In genomic region chr8:120364093-120364725, GRCm38 (mm10) we compare ENCODE assay signal across 8 mouse cellular contexts.
A peak's percentile ranks its signal among the peaks of the same experiment; 100 is the strongest.
DNase-seq lines count a peak whose midpoint lies in the region; ATAC-seq and TF ChIP-seq lines count a peak whose summit lies in the region.

No protein-coding gene starts in this region.

- peak overlapping the region; percentile 42 for H3K27ac ChIP-seq in liver, adult 2 months (replicated peaks; ENCODE audit: insufficient read depth, low read depth, low read length)
- 0 out of 2 replicates have a peak overlapping the region, but pooled peaks have one; percentile 29 for H3K27ac ChIP-seq in neural tube, embryonic 13.5 days (replicated peaks)
- no peak overlapping the region for H3K27ac ChIP-seq in midbrain, embryonic 13.5 days

- 47% methylated on average over 7 of the region's 7 CpGs for WGBS in liver, adult 2 months
- 40% methylated on average over 7 of the region's 7 CpGs for WGBS in neural tube, embryonic 13.5 days
- 46% methylated on average over 7 of the region's 7 CpGs for WGBS in midbrain, embryonic 13.5 days

- H3K4me3 ChIP-seq in liver, adult 2 months (ENCODE audit: insufficient read depth, low read depth, low read length) = no peak overlapping the region
- no peak overlapping the region for H3K4me3 ChIP-seq in neural tube, embryonic 13.5 days
- H3K4me3 ChIP-seq in midbrain, embryonic 13.5 days (replicated peaks) = no peak overlapping the region

- H3K79me2 ChIP-seq in liver, adult 2 months (ENCODE audit: control insufficient read depth, insufficient read depth, low read length) = no peaks in the 10 kb centered on the region

- intact Hi-C loops in heart, postnatal 10 days (cut with DNase I) = loop anchor here (2.0 to 5.0 kb wide), 2 partner anchors 82 to 185 kb away; no protein-coding TSS in a partner anchor

- TF ChIP-seq POLR2A in liver, adult 2 months (IDR thresholded peaks at IDR 0.05; ENCODE audit: extremely low read depth, insufficient read depth, low read length) = no peak

- peak; percentile 78 for TF ChIP-seq CTCF in liver, adult 2 months (IDR thresholded peaks at IDR 0.05; ENCODE audit: low read depth, low read length)

- H3K4me2 ChIP-seq in neural tube, embryonic 13.5 days = no peak overlapping the region
- H3K4me2 ChIP-seq in midbrain, embryonic 13.5 days (replicated peaks) = no peak overlapping the region

- no peak overlapping the region for H3K9ac ChIP-seq in liver, adult 2 months (ENCODE audit: low read depth, low read length)
- no peak overlapping the region for H3K9ac ChIP-seq in neural tube, embryonic 13.5 days
- no peak overlapping the region for H3K9ac ChIP-seq in midbrain, embryonic 13.5 days (replicated peaks)

- H3K4me1 ChIP-seq in liver, adult 2 months (ENCODE audit: control insufficient read depth, insufficient read depth, low read length) = peaks cover 20% of the 10 kb centered on the region
- H3K4me1 ChIP-seq in neural tube, embryonic 13.5 days (replicated peaks) = peaks cover 78% of the 10 kb centered on the region
- peaks cover 43% of the 10 kb centered on the region for H3K4me1 ChIP-seq in midbrain, embryonic 13.5 days (replicated peaks)

- no peaks in the 10 kb centered on the region for H3K9me3 ChIP-seq in neural tube, embryonic 13.5 days
- H3K9me3 ChIP-seq in midbrain, embryonic 13.5 days = no peaks in the 10 kb centered on the region

- DNase-seq in layer of hippocampus, adult 9-11 months = peak; percentile 45
- no peak for DNase-seq in layer of hippocampus, postnatal 14 days (ENCODE audit: low spot score in 2 of 2)
- DNase-seq in adrenal gland, postnatal 14 days = peak; percentile 77
- DNase-seq in heart, postnatal 10 days = peak; percentile 38 to 70
- DNase-seq in liver, adult 2 months (ENCODE audit: extremely low read depth, low read depth, low spot score) = no peak
- no peak for DNase-seq in right cerebral cortex, adult 18-20 months

- H3K27me3 ChIP-seq in liver, adult 2 months (ENCODE audit: control insufficient read depth, insufficient read depth, low read length) = no peaks in the 10 kb centered on the region
- H3K27me3 ChIP-seq in neural tube, embryonic 13.5 days = no peaks in the 10 kb centered on the region
- H3K27me3 ChIP-seq in midbrain, embryonic 13.5 days = no peaks in the 10 kb centered on the region; the same call in 1 of the 2 replicates

- ATAC-seq in neural tube, embryonic 13.5 days (ENCODE audit: low read depth) = no peak
- ATAC-seq in midbrain, embryonic 13.5 days = no peak

- H3K36me3 ChIP-seq in liver, adult 2 months (ENCODE audit: control insufficient read depth, insufficient read depth, low read length) = no peaks in the 10 kb centered on the region
- no peaks in the 10 kb centered on the region for H3K36me3 ChIP-seq in neural tube, embryonic 13.5 days
- no peaks in the 10 kb centered on the region for H3K36me3 ChIP-seq in midbrain, embryonic 13.5 days

Comparison
In these comparisons a context has a peak if more than half of its experiments do, and no peak if none do; other contexts are left out.
1. DNase-seq: peak in layer of hippocampus, adult 9-11 months (single experiment), adrenal gland, postnatal 14 days (single experiment) and heart, postnatal 10 days (2 of 2); none in layer of hippocampus, postnatal 14 days (0 of 2), liver, adult 2 months (single experiment) and right cerebral cortex, adult 18-20 months (single experiment).